Mouse (Mus musculus): ENCODE data around the gene Pbx1.

DNA sequence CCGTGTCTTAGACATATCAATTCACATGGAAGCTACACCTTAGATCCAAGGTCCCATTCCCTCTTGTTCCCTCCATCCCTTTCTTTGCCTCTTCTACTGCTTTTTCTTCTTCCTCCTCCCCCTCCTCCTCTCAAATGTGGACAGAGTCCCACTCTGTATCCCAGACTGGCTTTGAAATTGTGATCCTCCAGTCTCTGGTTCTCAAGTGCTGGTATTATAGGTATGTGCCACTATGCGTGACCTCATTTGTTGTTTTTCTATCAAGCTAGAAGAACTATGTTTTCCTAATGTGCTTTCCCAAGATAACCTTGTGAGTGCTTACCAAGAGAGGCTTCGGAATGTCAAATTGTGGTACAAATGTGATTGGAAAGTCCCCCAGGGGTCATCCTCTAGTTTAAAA is 267.1 kb downstream of the Pbx1 start:
- TF ChIP-seq POLR2A (IDR thresholded peaks at IDR 0.05; ENCODE audit: insufficient read depth, low read depth, low read length) = no peak
- TF ChIP-seq CTCF (IDR thresholded peaks at IDR 0.05; ENCODE audit: insufficient read depth, low read depth, low read length) = no peak
